Mouse (Mus musculus): Measurements from ENCODE around the gene Fancc.
"Not testable (repeated sequence)": the region's sequence is repeated elsewhere in the genome, so short reads cannot be mapped to it uniquely, and the experiment has no call there.

Fancc gene

DNA sequence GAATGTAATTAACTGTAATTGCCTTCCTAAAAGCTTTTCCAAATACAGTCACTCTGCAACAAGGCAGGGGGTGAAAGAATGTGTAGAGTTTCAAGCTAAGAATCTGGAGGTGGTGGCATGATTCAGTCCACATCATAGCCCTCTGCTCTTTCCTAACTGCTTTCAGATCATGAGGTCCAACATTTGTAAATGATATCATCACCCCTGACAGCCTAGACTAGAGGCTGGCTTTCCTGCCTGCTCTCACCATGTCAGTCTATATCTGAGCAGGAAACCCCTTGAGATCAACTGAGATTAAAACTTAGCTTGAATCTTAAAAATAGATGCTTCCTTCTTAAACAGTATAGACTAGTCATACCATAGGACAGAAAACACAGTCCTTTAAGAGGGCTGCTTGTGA lies 75.9 kb downstream of the Fancc start:
- DNase-seq (ENCODE audit: low spot score in 2 of 2), result no peak

DNA sequence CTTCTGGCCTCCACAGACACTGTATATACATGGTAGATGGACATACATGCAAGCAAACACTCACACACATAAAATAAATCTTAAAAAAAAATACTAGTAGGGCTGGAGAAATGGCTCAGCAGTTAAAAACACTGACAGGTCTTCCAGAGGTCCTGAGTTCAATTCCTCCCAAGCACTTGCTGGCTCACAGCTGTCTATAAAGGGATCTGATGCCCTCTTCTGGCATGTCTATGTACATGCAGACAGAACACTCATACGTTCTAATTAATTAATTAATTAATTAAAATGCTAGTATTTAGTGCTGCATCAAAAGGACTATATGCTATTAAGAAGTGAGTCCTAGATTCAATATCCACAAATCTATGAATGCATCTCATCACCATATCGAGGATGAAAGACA lies 78.9 kb downstream of the Fancc start:
- no peak for DNase-seq (ENCODE audit: low spot score in 2 of 2)

DNA sequence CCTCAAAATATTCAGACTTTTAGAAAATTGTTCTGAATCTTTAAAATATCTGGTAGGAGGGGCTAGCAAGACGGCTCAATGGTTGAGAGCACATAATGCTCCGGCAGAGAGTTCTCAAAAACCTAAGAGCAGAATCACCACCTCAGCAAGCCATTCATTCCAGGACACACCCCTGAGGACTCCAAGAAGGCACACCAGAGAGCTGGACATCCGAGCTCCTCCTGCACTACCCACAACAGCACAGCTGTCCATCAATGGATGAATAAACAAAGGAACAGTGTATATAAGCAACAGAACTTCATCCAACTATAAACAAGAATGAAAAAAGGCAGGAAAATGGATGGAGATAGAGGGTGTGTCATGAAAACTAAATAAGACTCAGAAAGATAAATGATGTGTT lies 80.3 kb downstream of the Fancc start:
- DNase-seq (ENCODE audit: low spot score in 2 of 2), result no peak

DNA sequence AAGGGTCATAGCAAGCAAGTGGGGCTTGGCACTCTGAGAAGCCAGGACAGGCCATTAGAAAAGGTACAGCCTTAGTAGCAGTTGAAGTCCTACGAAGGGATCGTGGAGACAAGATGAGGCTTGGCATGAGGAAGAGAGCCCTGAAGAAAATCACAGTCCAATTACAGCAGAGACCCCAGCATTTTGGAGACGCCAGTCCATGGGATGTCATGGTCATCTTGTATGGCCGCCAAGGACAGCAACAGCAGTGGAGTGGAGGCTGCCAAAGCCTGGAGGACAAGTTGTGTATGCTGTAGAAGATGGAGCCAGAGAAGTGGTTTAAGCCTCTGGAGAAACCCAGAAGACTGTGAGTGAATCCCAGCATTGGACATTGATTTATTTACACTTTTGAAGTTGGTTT lies 84.4 kb downstream of the Fancc start:
- no peak for DNase-seq (ENCODE audit: low spot score in 2 of 2)

DNA sequence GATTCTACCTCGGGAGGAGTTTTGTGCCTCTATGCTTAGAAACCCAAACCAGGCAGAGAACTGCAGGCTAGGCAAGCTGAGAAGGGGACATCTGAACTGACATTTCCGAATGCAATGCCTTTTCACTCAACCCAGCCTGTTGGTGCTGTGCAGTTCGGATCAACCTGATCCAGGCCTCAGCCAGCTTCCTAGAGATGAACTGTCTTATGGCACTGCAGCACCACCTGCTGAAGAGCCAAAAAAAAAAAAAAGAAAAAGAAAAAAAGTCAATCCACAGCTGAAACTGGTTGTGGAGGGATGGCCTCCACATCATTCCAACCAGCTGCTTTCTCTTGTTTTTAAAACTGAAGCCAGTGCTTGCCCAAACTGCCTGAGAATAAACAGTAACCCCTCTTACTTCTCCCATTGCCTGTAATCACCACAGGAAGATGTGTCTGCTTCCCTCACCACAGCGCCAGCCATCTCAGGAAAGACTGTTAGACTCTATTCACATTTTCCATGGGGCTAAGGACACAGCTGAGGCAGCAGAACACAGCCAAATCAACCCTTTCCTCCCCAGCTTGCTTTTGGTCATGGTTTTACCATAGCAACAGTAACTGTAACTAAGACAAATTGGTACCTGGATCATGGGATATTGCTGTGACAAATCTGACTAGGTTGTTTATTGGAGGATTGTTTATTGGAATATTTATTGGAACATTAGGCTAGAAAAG lies 85.6 kb downstream of the Fancc start:
- no peak for DNase-seq (ENCODE audit: low spot score in 2 of 2)

DNA sequence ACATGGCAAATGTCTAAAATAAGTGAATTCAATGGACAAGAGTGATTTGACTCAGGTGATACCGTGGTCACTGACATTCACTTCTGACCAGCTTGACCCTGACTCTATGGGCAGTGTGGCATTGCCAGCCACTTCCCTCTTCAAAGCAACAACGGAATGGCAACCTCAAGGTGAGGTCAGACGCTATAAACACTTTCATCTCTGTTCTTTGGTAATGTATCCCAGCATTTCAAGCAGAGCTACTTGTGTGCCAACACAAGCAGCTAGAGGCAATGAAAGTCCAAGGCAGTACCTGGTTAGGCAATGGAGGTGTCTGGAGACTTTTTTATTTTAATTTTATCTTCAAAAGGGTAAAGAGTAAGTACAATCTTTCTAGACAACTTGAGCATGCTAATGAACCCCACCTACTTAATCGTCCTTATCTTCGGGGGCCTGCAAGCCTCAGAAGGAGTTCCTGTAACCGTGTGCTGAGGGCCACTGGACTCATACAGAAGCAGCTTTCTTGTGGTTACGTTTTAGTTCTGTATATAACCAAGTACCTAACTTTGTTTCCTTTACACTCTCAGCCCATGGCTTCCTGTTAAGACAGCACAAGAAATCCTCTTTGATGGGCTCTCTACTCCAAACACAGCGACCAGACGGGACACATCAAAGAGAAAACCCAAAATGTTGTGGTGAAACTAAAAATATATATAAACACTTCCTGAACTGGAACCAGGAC lies 86.3 kb downstream of the Fancc start:
- no peak for DNase-seq (ENCODE audit: low spot score in 2 of 2)

DNA sequence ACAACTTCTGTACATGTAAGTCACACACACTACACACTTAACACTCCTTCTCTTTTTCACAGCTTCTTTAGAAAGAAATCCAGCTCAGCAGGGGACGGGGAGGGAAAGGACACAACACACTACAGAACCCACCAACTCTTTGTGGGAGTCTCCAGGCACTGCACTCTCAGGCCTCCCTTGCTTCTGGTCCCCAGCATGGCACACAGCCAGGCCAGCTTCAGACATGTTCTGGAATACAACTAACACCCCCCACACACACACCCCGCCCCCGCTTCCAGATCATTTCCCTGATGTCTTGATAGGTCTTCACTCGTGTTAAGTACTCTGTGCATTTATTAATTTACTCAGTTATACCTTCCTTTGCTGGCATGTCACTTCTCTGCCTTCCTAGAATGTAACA lies 91.9 kb downstream of the Fancc start:
- DNase-seq (ENCODE audit: low spot score in 2 of 2), result no peak

DNA sequence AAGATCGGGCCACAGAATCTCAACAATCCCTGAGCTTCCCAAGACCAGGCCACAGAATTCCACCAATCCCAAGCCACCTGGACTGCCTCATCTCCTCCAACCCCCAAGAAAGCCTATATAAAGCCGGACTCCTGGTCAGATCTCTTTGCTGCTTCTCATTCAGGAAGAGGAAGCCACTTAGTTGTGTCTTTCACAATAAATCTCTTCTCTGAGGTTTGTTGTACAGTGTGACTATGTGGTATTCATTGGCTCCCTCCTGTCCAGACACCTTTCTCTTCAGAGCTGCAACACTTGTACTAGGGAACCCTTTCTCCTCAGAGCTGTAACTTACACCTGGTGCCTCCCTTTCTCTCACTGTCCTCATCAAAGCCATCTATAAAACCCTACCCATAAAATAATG lies 92.4 kb downstream of the Fancc start:
- DNase-seq (ENCODE audit: low spot score in 2 of 2), result no peak

DNA sequence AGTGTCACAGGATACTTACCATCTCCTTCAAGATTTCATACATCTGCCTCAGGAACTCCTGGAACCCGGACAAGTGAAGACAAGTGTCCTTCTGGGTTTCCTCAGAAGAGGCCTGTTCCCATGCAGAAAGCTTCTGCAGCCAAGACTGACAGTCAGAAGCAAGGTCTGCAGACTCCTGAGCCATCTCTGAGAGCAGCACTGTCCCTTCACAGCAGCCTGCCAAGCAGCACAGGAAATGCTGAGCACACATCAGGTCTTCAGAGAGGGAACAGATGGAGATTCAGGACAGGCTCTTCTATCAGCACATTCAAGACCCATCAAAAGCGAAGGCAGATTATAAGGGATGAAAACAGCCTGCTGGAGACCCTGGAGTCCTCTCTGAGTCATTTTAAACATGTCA lies 94.3 kb downstream of the Fancc start:
- no peak for DNase-seq (ENCODE audit: low spot score in 2 of 2)

DNA sequence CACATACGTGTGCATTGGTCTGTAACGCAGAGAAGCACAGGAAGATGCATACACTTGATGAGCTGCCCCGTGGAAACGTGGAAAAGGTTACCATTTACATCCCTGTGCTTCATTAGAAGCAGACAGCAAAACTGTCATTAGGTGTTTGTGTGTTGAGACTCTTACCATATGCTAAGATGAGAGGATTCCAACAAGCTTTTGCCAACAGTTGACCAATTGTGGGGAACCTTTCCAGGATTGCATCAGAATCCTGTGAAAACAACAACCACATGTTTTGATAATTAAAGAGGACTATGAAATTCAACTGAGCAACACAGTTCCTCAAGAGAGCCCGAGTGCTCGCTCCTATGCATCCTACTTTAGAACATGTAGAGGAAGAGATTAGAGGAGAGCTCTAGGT lies 97.0 kb downstream of the Fancc start:
- DNase-seq (ENCODE audit: low spot score in 2 of 2), result no peak

DNA sequence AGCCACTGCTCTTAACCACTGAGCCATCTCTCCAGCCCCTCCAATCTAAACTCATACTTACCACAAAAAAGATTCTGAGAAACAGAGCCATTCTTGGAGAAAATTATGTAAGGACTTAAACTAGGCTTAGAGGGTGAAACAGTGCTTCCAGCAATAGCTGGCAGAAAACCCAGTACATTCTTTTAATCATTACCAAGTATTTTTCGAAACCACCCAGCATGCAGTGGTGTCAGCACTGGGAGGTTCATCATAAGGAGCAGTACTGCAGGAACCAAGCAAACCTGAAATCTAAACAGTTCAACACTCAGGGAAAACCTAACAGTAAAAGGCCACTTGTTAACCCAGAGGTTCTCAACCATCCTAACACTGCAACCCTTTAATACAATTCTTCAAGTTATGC lies 99.7 kb downstream of the Fancc start:
- DNase-seq (ENCODE audit: low spot score in 2 of 2), result no peak

DNA sequence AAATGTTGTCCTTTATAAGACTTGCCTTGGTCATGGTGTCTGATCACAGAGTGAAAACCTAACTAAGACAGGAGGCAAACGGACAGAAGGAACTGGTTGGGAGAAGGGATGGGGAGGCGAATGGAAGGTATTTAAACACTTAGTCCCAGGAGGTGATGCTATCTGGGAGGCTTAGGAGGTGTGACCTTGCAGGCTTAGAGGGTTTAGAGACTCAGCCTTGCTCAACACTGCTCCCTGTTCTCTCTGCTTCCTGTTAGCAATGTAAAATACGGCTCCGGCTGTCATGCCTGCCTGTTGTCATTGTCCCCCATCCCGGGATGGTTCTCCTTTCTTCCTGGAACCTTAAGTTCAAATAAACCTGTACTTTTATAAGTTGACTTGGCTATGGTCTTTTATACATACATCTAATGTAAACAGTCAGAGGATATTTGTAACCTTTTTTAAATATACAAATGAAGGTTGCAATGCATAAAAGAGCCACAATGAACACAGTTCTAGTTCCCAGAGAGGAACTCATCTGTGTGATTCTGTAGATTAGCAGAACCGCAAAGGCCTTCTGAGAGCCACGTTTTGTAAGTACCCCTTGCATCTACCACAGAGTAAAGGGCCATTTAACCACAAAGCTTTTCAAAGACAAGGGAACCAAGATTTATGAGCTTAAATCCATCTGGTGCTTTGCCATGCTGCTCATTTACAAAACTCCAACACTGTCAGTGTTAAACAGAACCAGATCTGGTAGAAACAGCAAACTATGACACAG lies 102.6 kb downstream of the Fancc start:
- no peak for DNase-seq (ENCODE audit: low spot score in 2 of 2)

DNA sequence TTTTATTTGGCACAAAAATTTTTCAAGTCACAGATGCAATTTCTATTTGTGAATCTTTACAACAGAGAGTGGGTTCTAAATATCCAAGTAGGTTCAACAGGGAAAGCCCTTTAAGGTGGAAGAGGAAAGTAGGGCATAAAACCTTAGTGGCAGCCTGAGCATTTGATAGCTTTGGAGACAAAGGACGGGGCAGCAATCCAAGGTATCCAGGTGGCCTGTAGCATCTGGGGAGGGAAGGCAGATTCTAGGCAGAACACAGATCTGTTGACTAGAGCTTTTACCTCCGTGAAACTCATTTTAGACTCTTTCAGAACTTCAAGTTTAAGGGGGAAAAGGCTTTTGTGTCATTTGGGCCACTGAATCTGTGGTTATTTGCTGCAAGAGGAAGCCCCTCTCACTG lies 111.8 kb downstream of the Fancc start:
- no peak for DNase-seq (ENCODE audit: low spot score in 2 of 2)

DNA sequence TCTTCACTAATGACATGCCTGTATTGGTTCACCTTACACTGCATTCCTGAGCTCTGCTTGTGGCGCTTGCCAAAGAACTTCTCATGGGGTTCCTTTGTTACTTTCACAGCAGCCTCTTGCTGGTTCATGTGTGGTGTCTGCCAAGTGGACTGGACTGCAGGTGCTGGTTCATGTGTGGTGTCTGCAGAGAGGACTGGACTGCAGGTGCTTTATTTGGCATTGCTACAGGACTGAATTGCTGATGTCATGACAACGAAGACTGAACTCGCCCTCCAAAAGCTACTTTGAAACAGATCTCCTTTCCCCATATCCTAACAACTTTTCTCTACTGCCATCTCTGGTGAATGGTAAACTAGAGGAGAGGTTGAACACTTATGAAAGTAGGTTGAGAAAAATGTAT lies 112.3 kb downstream of the Fancc start:
- no peak for DNase-seq (ENCODE audit: low spot score in 2 of 2)

DNA sequence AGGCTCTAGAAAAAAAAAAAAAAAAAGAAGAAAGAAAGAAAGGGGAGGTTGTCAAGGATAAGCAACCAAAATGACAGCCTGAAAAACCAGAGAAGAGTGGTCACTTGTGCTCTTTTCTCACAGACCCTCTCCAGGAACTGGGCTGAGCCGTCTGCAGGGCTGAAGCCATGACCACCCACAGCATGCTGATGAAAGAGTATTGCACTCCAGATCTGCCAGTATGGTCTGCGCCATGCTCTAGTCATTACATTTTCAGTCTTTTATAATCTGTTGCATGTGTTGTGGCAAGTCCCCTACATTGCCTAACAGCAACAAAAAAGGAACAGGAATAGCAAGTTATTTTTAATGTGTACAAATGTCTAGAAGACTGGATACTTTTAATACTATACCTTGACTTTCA lies 114.9 kb downstream of the Fancc start:
- no peak for DNase-seq (ENCODE audit: low spot score in 2 of 2)

DNA sequence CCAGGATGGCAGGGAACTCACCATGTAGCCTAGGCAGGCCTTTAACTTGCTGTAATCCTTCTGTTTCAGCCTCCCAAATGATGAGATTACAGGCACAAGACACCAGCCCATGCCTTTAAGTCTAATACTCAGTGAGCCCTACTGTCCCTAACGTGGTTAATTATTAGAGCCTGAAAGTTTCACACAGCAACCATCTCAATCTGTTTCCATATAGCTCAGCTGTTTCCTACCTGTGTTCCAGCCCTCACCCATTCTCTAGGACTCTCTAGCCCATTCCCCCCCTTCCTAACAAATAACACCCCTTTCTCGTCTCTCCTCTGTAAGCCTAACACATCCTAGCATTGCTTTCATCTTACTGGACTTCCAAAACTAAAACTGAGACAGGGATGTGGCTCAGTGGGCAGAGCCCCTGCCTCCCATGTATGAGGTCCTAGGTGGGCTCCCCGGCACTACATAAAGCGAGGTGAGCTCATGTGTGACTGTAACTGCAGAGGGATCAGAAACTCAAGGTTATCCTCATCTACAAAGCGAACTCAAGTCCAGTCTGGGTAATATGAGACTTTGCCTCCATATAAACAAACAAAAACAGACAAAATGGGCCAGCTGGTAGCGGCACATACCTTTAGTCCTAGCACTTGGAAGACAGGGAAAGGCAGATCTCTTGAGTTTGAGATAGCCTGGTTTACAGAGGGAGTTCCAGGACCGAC lies 123.5 kb downstream of the Fancc start:
- DNase-seq (ENCODE audit: low spot score in 2 of 2), result no peak

DNA sequence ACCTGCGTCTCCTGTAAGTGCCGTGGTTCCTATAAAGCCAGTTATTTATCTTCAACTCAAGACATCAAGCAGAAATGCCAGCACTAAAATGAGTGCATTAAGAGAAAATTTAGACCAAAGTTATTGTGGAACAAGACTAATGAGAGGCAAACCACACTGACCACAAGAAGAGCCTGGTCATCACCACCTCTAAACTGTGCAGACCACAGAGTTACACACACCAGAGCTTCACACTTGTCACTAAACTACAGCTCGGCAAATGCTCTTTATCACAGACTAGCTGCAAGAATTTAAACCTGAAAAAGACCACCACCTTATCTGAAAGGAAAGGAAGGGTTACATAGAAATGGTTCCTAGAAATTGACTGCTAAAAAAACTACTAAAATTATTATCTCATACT lies 135.3 kb downstream of the Fancc start:
- DNase-seq (ENCODE audit: low spot score in 2 of 2), result no peak

DNA sequence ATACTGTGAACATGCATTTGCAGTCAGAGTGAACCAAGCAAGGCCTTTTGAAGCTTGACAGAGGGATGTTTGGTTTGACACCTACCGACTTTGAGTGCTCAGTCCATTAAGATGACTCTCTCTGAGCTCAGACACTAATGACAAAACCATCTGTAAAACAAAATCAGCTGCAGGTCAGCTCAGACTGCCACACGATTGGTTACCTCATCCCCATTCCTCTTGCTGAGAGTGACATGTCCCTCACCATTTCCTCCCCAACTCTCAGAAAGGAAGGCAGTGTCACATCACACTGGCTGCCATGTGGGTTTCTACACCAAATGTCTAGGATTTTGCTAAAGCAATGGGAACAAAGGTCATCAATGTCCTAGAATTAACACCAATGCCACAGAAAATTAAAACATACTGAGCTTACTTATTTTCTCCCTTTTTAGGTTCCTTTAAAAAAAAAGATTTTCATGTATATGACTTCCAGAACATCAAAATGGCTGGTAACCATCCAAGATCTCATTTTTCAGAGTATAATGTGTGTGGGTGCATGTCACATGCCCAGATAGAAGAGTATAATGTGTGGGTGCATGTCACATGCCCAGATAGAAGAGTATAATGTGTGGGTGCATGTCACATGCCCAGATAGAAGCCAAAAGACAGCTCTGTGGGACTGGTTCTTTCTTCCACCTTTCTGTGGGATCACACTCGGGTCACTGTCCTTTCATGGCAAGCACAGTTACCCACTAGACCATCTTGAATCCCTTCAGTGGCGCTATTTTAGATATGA lies 136.8 kb downstream of the Fancc start:
- no peak for DNase-seq (ENCODE audit: low spot score in 2 of 2)

DNA sequence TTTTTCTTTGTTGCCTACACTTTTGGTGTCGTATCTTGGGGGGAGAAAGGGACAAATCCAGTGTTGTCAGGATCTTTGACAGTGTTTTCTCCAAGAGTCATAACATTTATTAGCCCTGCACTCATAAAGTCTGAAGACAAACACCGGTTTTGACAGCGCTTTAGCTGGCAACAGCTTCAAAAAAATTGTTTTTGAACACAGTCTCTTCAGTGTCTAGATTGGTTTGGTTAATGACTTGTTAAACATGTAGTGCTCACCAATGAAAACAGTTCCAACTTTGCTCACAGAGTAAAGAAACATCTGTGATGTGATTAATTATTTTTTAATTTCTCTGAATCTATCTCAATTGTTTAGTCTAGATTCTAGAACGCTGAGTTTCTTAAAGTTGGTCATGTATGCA lies 137.7 kb downstream of the Fancc start:
- DNase-seq (ENCODE audit: low spot score in 2 of 2), result no peak

DNA sequence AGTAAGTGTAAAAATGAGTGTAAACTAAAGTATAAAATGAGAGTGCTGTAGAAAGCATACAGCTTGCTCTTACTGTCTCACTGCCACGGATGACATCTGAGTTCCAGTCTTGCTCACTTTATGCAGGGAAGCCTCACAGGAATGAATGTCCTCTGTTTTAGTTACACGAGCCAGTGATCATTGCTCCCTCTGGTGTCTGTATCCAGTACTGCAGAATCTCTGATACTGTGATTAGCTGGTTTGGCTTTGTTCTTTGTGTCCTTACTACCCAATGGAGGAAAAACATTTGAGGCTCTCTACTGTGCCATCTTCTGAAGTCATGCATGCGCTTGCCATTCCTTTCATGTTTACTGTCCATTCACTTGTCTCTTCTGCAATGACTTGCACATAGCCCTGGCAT lies 140.5 kb downstream of the Fancc start:
- DNase-seq (ENCODE audit: low spot score in 2 of 2), result peak; percentile 11 to 60

DNA sequence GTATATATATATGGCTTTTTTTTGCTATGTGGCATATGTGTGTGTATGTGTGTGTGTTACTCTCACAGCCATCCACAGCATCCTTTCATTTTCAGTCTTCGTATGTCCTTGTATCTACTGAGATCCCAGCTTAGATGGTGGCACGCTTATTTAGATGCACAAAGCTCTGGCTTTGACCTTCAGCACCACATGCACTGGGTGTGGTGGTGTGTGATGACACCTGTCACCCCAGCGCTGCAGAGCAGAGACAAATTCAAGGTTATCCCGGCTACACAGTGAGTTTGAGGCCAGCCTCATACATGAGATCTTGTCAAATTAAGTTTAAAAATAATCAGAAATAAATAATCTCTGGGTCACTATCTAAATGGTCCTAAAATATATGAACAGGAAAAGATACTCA lies 141.0 kb downstream of the Fancc start:
- no peak for DNase-seq (ENCODE audit: low spot score in 2 of 2)

DNA sequence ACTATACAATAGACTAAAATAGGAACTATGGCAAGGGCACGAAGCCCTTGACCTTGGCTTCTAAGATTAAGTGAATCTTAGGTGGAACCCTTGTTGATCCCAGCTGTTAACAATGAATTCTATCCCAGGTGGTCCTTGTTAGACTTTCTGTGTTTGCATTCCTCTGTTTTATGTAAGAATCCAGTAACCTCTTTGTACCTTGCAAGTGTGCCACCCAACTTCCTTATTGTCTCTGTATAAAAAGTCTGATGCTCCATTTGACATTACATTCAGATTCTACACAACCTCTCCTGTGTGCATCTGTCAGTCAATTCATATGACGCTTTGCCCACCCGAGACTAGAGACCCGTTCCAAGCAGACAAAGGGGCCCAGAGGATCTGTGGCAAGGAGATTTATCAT lies 143.8 kb downstream of the Fancc start:
- not testable (repeated sequence) for DNase-seq (ENCODE audit: low spot score in 2 of 2)

Measured in thymus, postnatal 10 days (tissue).